Mouse (Mus musculus) gastrocnemius, postnatal 14 days (tissue): ENCODE results near the gene Spata22. TPM values are rescaled to one million over a fixed set of nuclear protein-coding genes. Genes with fewer than 3 reads are reported as not detected.
"Not testable (repeated sequence)": the region's sequence is repeated elsewhere in the genome, so short reads cannot be mapped to it uniquely, and the experiment has no call there.

Experiments
- DNase-seq: peaks from one replicate; pipeline ENCODE4 v3.0.0; 2021; ENCODE audit warnings: mixed read lengths
- intact Hi-C: fragments of 180-260 bp; cut with DNase I; formaldehyde crosslinking; loops from one replicate; pipeline ENCODE4 v1.15.1; 2025; ENCODE audit warnings: low total_unique reads
- long read RNA-seq, 2 experiments: library from polyadenylated mRNA; stranded (forward); transcript quantifications; one replicate each; pipeline ENCODE4 v2.0.0; 2021
- total RNA-seq, 2 experiments: library from RNA; stranded (reverse); gene quantifications; 2 replicates each; pipeline ENCODE4 v1.2.3; 2021

Spata22 gene
- not detected for total RNA-seq
- long read RNA-seq, experiment 1: 0 reads
- long read RNA-seq, experiment 2: 0 reads

DNA sequence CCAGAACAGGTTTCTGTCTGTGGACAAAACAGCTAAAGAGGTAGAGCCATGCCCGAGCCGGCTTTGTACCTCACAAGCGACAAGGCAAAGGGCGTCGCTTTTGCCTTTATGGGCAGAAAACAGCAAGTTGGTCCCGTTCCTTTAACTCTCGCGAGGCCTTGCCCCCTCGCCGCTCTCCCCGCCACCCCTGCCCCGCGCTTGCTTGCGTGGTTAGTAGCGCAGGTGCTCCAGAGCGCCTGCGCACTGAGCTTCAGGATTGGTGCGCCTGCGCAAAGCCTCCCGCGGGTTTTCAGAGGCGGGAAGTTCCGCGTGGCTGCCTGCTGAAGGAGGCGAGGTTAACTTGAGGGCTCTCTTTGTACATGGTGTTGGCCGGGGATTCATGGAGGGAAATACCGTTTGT lies at the start of gene Spata22, which contains the start of the genes Aspa and Gm49340:
Gene Spata22, plus strand, starts transcription at position 300 of the 400 bp plus-strand sequence.
Gene Aspa, minus strand, starts transcription at position 155 of the 400 bp plus-strand sequence.
Gene Gm49340, plus strand, starts transcription at position 300 of the 400 bp plus-strand sequence.
- DNase-seq: no peak
- intact Hi-C loops: no loop called here

DNA sequence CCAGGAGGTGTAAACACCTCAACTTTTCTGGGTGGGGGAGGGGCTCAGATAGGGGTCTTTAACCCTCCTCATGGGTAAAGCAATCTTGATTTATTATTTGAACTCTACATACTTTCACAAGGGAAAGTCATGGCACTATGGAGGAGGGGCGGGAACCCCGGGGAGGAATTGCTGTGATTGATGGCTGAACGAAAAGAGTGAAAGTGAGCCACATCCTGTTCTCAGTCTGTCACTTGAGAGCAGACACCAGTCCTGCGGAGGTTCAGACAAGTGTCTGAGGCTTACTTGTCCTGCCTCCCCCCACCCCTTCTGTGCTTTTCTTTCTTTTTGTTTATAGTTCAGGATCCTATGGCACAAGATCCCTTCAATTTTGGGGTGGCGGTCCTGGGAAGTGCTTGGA lies 48.8 kb upstream of the Spata22 start:
- intact Hi-C loops: no loop called here
- no peak for DNase-seq

DNA sequence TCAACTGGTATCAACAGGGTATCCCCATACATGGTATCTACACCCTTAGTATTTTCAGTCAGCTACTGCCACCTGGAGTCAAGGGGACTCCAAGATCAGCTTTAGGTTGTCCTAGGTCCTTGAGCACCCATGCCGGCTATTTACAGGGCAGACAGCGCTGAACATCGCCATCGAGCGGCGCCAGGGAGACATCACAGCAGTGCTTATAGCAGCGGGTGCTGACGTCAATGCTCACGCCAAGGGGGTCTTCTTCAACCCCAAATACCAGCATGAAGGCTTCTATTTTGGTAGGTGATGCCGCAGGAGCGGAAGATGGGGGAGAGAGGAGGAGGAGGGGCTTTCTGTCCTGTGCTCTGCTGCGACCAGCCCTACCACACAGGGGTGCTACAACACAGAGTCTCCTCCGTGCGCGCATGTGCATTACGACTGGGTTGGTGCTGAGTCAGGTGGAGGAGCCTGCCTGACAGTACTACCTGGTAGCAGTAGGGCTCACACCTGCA lies 48.0 kb upstream of the Spata22 start:
- peak; percentile 40 for DNase-seq
- intact Hi-C loops: no loop called here

DNA sequence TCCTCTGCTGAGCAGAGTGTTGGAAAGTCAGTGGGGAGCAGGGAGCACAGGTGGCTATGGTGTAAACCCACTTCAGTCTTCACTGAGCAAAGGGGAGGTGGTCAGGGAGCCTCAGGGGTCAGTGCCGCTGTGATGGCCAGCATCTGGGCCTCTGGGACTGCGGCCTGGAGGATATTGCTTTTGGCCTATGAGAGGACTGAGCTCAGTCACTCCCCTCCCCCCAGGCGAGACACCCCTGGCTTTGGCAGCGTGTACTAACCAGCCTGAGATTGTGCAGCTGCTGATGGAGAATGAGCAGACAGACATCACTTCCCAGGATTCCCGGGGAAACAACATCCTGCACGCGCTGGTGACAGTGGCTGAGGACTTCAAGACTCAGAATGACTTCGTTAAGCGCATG lies 46.2 kb upstream of the Spata22 start:
- intact Hi-C loops: no loop called here
- DNase-seq: no peak

GRCm38 (mm10) chr11:73283926-73284325 lies 45.6 kb upstream of the Spata22 start:
- no peak for DNase-seq
- intact Hi-C loops: no loop called here

DNA sequence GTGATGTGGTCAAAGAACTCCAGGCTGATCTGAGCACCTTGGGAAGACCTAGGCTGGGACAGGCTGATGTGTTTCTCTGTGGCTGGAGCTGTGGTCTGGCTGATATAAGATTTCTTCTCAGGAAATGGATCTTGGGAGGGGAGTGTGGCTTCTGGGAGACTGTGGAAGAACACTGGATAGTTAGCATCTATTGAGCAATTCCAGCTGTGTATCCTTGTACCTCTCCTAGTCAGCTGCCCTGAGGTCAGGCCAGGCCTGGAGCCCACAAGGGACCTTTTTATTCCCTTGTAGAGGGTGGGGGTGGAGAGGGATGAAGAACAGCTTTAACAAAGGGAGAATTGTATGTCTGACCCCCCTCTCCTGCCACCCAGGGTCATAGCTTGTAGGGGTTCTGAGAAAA lies 45.2 kb upstream of the Spata22 start:
- intact Hi-C loops: no loop called here
- DNase-seq: no peak

DNA sequence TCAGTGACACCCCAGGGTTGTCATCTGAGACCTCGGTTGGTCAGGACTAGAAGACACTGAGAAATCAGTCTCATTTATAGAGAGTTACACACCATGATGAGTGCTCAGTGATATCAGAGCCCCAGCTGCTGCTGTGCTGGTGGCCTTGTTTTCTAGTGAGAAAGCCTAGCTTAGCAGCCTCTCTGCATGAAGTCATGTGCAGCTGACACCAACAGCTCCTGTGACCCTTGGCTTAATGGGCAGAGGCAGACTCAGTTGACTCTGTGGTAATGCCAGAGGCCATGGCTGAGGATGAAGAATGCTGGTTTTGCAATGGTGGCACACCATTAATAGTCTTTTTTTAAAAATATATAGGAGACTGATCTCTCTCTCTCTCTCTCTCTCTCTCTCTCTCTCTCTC lies 39.9 kb upstream of the Spata22 start:
- no peak for DNase-seq
- intact Hi-C loops: no loop called here

GRCm38 (mm10) chr11:73303123-73303522 lies 26.4 kb upstream of the Spata22 start:
- DNase-seq: no peak
- intact Hi-C loops: no loop called here

- no peak for DNase-seq
- intact Hi-C loops: no loop called here
Observed at GRCm38 (mm10) chr11:73315961-73316360, 13.6 kb upstream of the Spata22 start.

DNA sequence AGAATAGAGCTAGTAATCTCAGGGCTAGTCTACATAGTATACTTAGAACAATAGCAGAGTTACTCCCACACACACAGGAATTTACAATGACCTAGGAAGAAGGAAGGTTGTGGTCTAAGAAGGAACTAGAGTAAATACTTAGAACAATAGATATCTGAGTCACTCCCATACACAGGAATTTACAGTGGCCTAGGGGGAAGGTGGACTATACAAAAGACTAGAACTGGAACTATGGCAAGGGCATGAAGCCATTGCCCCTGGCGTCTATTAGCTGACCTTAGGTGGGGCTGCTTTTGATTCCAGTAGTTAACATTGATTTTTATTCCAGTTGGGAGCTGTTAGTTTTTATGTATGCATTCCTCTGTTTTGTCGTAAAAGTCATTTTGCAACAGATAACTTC lies 11.0 kb upstream of the Spata22 start:
- intact Hi-C loops, DNase-seq: not testable (repeated sequence)

DNA sequence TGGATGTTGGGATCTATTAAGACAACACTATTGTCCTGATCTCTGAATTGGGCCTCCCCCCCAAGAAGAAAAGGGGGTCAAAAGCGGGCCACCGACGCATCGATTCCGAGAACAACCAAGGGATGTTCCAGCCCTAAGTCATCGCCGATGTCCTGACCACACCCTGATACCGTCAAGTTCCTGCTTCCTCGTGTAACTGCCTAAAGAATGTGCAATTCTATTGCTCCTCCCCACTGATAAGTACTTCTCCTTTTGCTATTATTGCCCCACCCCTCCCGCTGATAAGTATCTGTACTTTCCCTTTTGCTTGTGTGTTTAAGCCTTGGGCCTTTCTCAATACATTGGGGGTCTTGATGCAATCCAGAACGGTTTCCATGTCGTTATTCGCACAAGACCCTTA lies 8.5 kb upstream of the Spata22 start:
- intact Hi-C loops, DNase-seq: not testable (repeated sequence)

DNA sequence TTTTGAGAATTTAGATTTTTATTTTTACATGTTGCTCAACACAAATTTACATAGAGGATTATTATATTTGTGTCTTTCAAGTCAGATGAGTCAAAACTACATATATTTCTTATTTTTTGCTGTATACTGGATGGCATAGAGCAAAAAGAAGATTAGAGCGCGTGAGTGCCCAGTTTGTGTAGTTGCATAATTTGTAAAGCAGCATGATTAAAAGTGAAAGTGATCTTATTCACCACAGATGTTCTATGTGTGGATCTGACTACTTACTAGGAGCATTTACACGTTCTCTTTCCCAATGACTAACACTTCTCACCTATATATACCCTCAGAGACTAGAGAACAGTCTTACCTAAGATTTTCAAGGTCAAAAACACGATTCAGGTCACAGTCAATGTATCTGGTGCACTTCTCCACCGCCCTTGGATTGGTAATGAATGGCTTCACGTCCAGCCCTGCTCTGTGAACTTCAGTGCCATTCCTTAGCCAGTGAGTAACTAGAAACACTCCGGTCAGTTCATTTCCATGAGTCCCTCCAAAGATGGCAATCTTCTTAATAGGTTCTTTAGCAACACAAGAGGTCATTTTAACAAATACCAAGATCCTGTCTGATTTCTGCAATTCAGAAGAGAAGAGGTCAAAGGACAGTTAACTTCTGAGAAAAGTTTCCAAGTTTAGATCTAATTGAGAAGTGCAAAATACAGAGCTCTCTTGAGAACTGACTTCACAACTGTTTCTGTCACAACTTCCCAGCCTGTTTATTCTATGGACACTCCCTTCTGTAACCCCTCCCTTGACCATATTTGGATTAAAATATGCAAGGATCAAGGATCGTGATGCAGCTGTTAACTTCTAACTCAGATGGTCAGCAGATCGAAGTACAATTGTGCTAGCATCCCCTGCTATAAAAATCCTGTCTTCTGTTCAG lies 5.4 kb upstream of the Spata22 start:
- DNase-seq: no peak
- intact Hi-C loops: no loop called here

GRCm38 (mm10) chr11:73326485-73326886 lies 3.1 kb upstream of the Spata22 start:
- intact Hi-C loops: no loop called here
- DNase-seq: no peak

- intact Hi-C loops: no loop called here
- DNase-seq: no peak
Observed at GRCm38 (mm10) chr11:73327361-73327760, 2.2 kb upstream of the Spata22 start.

DNA sequence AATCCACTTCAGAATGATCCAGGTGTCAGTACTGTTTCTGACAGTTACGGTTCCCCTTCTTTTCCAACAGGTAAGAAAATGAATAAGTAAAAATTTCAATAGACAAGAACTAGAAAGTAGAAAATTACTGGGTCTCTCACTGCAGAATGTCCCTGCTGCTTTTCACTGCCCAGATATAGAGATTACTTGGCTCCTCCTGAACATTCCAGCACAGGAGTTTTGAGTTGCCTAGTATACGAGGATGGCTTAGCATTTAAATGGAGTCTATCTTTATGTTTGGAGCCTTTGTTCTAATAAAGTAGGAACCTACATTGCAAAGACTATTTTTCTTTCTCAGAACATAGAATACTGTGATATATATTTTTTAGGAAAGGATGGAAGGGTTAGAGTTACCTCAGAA lies 3.8 kb downstream of the Spata22 start:
- no peak for DNase-seq
- intact Hi-C loops: no loop called here

- intact Hi-C loops: no loop called here
Observed at GRCm38 (mm10) chr11:73336919-73337318, 7.4 kb downstream of the Spata22 start.

GRCm38 (mm10) chr11:73350483-73350882 lies 20.9 kb downstream of the Spata22 start, which contains the start of gene Olfr20:
Gene Olfr20 (plus strand): TSS chr11:73350783.
- intact Hi-C loops: no loop called here
- DNase-seq: no peak

More at GRCm38 (mm10) chr11:73336919-73337318, 7.4 kb downstream of the Spata22 start:
- no peak for DNase-seq

- DNase-seq: no peak
- intact Hi-C loops: no loop called here
Observed at GRCm38 (mm10) chr11:73370946-73371345, 41.4 kb downstream of the Spata22 start, which contains the start of gene Olfr376. Gene Olfr376 (plus strand): TSS chr11:73371246.

- intact Hi-C loops: no loop called here
- no peak for DNase-seq
Observed at GRCm38 (mm10) chr11:73395374-73395773, 65.8 kb downstream of the Spata22 start.
